Mouse (Mus musculus): ENCODE results near the gene Ttc39b.

GRCm38 (mm10) chr4:83315930-83316329 lies 8.1 kb downstream of the Ttc39b start:
- TF ChIP-seq POLR2A (IDR thresholded peaks at IDR 0.05; ENCODE audit: low read depth, low read length) (no peak), CTCF (IDR thresholded peaks at IDR 0.05; ENCODE audit: extremely low read depth, insufficient read length, insufficient replicate concordance, low read depth, low read length) (no peak)

All from small intestine, adult 2 months (tissue).